Mouse (Mus musculus) heart, adult 9 months (tissue): ENCODE measurements around the gene Krtap5-1.
"Not testable (repeated sequence)": the region's sequence is repeated elsewhere in the genome, so short reads cannot be mapped to it uniquely, and the experiment has no call there.

ENCODE experiments used
- DNase-seq, 2 experiments: peaks; one replicate each; pipeline ENCODE4 v3.0.0; 2022; ENCODE audit warnings: low spot score in 2 of 2

Krtap5-1 gene

DNA sequence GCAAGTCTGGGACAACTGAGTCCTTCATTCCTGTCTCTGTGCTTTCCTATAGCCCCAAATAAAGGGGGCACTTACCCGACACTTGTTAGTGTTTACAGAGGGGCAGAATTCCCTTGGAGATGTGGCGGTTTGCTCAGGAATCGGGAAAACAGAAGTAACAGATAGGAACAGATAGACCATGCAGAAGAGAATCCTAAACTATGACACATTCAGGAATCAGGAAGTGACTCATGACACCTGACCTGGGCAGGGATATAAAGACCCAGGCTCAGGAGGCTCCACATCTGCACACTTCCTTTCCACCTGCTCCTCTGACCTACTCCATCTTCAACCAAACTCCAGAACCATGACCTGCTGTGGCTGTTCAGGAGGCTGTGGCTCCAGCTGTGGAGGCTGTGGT is 6.3 kb upstream of the Krtap5-1 start, which contains the start of gene Krtap5-4:
TSS of gene Krtap5-4 (plus strand) at position 301 of the 400 bp plus-strand sequence.
- no peak for DNase-seq

- DNase-seq = not testable (repeated sequence)
Measured at GRCm38 (mm10) chr7:142296108-142296507, 810 bp downstream of the Krtap5-1 start.

DNA sequence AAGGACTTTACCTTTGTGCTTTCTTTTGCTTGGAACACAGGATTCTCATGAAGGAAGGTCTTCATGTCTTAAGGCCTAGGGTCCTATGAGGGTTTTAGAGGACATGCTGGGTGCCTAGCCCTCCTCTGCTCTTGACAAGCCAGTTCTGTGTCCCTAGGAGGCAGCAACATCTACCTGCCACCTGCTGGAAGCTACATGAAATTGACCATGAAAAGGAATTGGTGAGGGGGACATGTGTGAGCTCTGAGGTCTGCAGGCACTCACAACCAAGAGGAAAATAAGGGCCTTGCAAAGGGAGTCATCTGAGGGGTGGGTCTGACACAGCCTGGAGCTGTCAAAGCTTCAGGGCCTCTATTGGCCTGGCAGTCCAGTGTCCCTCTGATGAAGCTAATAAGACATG is 1.5 kb downstream of the Krtap5-1 start:
- no peak for DNase-seq

- DNase-seq = not testable (repeated sequence)
Measured at GRCm38 (mm10) chr7:142293851-142294250, 3.1 kb downstream of the Krtap5-1 start.

DNA sequence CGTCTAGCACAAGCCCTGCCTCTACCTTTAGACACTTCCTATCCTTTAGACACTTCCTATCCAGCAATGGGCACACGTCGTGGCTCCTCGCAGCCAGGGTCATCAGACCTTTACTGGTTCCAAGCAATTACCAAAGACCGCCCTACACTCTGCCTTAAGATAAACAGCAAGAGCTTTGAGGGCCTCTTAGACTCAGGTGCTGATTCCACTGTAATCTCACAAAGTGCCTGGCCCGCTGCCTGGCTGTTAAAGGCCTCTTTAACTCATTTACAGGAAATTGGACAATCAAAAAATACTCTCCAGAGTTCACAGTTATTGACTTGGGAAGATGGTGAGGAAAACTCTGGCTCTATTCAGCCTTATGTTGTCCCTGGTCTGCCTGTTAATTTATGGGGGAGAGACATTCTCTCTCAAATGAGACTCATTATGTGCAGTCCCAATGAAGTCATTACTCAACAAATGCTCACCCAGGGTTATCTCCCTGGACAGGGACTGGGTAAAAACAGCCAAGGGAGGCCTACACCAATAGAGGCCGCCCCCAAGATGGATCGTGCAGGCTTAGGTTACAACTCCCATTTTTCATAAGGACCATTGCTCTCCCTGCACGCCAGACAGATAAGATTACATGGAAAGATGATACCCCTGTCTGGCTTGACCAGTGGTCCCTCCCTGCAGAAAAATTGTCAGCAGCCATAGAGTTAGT is 10.9 kb downstream of the Krtap5-1 start:
- DNase-seq = not testable (repeated sequence)

- peak; percentile 14 to 24 for DNase-seq
Measured at GRCm38 (mm10) chr7:142285130-142285835, 11.6 kb downstream of the Krtap5-1 start.

DNA sequence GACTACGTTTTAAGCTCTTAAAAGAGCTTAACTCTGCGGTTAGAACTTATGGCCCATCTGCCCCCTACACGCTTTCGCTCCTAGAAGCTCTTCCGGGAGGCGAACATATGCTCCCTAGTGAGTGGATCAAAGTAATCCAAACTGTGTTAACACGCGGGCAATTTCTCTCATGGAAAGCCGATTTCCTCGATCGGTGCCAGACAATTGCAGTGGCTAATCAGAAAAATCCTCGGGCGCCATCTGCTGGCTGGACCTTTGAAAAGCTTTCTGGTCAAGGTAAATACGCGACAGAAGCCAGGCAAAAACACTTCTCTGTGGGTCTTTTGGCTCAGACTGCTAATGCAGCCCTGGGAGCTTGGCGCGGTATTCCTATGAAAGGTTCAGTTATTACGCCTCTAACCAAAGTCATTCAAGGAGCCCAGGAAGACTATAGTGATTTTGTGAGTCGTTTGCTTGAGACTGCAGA is 12.3 kb downstream of the Krtap5-1 start:
- peak; percentile 69 to 88 for DNase-seq

GRCm38 (mm10) chr7:142284023-142284591 is 12.8 kb downstream of the Krtap5-1 start:
- DNase-seq = peak; percentile 41 to 52

DNA sequence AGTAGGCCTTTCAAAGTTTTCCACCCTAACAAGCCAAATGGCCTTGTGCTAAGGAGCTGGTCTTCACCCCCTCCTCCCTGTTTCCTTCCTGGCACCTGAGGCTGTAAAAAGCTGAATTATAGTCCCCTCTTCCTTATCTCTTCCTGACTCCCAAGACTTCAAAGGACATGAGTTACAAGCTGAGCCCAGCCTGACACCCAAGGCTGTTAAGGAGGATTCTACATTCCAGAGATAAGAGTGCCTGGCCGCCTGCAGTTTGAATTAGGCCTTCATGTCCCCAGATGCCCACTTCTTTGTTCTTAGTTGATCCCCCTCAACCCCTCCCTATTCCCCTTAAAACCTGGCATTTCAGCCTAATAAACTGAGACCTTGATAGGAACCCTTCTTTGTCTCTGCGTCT is 14.1 kb downstream of the Krtap5-1 start:
- not testable (repeated sequence) for DNase-seq

GRCm38 (mm10) chr7:142279291-142279690 is 17.6 kb downstream of the Krtap5-1 start:
- DNase-seq = not testable (repeated sequence)

GRCm38 (mm10) chr7:142278183-142278582 is 18.7 kb downstream of the Krtap5-1 start:
- peak in 1 of 2 experiments; percentile 27 for DNase-seq

GRCm38 (mm10) chr7:142274263-142274662 is 22.7 kb downstream of the Krtap5-1 start, which contains the start of gene Gm4559:
TSS of gene Gm4559 (minus strand) at chr7:142274363.
- not testable (repeated sequence) for DNase-seq

DNA sequence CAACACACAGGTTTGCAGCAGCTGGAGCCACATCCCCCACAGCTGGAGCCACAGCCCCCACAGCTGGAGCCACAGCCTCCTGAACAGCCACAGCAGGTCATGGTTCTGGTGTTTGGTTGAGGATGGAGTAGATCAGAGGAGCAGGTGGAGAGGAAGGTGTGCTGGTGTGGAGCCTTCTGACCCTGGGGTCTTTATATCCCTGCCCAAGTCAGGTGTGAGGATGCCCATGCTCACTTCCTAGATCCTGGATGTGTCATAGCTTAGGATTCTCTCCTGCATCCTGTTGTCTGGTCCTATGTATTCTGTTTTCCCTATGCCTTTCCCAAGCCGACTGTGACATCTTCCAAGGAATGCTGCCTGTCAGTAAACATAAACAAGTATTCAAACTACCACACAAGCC is 38.7 kb downstream of the Krtap5-1 start, which contains the start of gene Gm2431:
TSS of gene Gm2431 (minus strand) at position 101 of the 400 bp plus-strand sequence.
- DNase-seq = not testable (repeated sequence)

DNA sequence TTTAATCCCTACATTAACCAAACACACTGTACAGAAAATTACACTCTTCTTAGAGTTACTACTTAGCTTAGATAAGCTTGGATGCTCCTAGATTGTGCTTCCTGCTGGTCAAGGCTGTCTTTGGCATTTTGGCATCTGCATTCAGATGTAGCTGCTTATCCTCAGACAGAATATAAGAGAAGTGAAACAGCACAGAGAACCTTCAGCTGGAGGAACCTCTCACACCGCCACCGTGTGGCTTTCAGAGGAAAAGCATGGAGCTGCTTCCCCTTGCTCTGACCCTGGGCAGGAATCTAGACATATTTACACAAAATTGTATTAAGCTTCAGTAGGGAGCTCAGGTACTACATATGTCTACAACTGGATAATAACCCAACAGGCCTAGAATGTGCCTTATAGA is 41.4 kb downstream of the Krtap5-1 start:
- no peak for DNase-seq

GRCm38 (mm10) chr7:142249824-142250223 is 47.1 kb downstream of the Krtap5-1 start:
- DNase-seq = peak in 1 of 2 experiments; percentile 8
